Mouse (Mus musculus) megakaryocyte, adult 5-6 weeks (primary cell): ENCODE data around the gene Txn2. TPM values are rescaled to one million over a fixed set of nuclear protein-coding genes. Genes with fewer than 3 reads are reported as not detected.
A peak's percentile ranks its signal among the peaks of the same experiment; 100 is the strongest.
"Not testable (repeated sequence)": the region's sequence is repeated elsewhere in the genome, so short reads cannot be mapped to it uniquely, and the experiment has no call there.

ENCODE experiments used
- ATAC-seq: 2 replicates; pipeline ENCODE4 v1.8.0; 2016; ENCODE audit warnings: mild to moderate bottlenecking, inconsistent platforms; ENCODE audit not compliant: poor library complexity, severe bottlenecking
- total RNA-seq, 2 experiments: library from RNA; stranded (forward) in 1 of 2; stranded (reverse) in 1 of 2; fragments of 153-499, 151-499 nt in 1 of 2; fragments of 221-1000, 200-1000 nt in 1 of 2; gene quantifications; 2 replicates each; pipeline versions ENCODE4 v1.2.3 to v1.2.4; 2015 to 2017

Gene Txn2
- total RNA-seq, 2 experiments from 2014 or later: 23.2 to 162 TPM

DNA sequence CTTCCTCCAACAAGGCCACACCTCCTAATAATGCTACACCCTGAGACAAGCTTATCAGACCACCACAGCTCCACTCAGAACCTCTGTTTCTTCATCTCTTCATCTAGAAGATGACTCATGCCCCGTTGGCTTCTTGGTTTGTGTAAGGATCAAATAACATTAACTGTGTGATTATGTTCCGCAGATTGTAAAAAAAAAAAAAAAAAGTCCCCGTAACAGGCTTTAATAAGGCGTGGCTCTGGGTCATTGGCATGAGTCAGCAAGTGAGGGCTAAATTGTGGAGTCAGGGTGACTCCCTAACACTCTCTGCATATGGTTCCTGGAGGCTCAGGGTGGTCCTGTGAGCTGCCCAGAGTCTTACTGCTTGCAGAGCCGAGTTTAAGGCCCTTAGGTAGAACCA lies 47.1 kb downstream of the Txn2 start:
- peak; percentile 74 for ATAC-seq

DNA sequence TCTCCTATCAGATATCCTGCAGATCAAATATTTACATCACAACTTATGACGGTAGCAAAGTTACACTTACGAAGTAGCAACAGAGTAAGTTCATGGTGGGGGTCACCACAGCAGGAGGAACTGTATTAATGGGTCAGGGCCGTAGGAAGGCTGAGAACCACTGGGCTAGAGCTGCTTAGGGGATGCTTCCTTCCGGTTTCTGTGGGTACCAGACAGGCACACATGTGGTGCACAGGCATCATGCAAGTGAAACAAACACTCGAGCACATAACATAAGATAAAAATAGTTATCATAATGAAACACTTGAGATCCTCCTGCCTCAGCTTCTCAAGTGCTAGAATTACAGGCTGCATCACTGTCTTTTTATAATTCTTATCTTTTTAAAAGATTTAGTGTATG lies 48.1 kb downstream of the Txn2 start:
- no peak for ATAC-seq

DNA sequence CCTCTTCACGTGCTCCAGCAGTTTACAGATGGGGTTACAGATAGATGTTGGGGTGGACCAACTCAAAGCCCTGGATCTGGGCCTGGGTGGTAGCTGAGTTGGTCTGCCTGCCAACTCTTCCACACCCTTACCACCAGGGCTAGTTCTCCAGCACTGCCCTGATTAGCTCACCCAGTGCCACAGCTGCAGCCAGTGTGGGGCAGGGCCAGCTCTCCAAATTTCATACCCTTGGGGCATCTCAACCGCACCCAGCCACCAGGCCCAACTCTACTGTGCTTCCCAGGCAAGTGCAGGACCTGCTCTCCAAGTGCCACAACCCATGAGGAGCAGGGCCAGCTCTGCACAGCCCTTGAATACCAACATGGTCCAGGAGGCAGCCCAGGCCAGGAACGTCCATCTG lies 49.0 kb downstream of the Txn2 start:
- no peak for ATAC-seq

DNA sequence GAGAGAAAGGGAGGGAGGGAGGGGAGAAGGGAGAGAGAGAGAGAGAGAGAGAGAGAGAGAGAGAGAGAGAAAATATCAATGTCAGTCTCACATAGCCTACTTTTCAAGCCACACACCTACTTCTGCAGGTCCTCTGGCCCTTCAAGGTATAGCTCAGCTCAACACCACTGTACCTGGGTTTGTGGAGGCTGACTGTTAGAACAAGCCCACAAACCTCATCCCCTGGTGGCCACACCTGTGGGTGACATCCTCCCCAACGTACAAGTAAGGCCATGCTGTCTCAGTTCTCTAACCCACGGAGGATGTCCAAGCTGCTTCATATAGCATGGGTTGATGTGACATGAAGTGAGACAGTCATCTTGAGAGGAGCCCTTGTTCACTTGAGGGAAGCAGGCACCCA lies 51.6 kb downstream of the Txn2 start:
- ATAC-seq: no peak

DNA sequence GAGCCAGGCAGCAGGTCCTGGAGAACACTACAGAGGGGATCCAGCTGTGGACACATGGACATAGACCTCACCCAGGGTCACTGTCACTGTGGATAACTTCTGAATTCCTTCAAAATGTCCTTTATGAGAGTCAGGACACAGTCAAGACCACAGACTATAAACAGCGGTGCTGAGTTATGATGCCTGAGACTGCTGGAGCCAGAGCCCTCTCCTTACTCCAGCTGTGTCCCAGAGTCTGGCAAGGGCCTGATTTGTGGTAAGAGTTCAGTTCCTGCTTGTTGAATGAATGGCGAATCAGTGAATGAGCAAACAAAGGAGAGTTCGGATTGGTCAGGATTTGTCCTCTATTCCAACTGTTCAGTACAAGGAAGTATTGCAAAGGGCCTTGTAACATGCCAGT lies 52.1 kb downstream of the Txn2 start:
- no peak for ATAC-seq

DNA sequence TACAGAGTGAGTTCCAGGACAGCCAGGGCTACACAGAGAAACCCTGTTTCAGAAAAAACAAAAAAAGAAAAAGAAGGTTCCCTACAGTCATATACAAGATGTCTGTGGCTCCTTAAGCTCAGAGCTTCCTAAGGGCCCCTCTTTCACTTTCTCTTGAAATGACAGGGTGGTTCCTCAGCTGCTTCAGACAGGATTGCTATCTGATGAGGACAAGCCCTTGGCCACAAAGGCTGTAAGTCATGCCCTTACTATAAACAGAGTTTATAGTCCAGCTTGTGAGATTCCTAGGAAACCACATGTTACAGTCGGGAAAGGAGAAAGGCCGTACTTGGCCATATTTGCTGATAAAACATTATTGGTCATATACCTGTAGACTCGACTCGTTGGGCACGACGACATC lies 52.9 kb downstream of the Txn2 start:
- ATAC-seq: no peak

DNA sequence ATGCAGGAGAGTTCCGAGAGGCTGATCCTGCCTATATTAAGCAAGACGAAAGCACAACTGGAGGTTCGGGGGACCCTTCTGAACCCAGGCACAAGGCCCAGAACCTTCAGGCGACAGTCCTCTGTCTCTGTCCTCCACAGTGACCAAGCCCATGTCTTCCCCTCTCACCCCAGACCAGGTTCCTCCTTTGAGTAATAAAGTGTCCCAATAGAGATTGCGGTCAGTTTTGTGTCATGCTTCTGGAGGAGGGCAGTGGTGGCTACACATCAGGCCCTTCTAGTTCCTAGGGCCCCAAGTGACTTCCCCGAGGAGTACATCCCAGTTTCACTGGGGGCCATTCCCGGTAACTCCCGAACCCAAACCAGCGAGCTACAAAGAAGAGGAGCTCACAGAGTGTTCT lies 54.0 kb downstream of the Txn2 start:
- peak; percentile 98 for ATAC-seq

DNA sequence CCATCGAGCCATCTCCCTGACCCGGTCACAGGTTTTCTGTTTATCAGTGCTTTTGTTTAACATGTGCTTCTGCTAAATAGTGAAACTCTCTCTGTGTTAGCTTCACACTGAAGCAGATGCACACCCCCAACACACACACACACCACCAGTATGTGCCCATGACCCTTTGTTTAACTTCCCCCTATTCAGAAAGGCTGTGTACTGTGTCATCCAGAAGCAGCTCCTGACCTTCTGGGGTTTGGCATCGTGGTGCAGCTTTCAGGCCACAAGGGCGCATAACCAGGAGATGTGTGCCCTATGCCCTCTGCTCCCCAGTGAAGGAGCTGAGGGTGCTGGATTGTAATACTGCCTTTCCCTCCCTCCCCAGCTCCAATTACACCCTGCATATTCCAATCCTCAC lies 54.5 kb downstream of the Txn2 start:
- peak; percentile 58 for ATAC-seq

DNA sequence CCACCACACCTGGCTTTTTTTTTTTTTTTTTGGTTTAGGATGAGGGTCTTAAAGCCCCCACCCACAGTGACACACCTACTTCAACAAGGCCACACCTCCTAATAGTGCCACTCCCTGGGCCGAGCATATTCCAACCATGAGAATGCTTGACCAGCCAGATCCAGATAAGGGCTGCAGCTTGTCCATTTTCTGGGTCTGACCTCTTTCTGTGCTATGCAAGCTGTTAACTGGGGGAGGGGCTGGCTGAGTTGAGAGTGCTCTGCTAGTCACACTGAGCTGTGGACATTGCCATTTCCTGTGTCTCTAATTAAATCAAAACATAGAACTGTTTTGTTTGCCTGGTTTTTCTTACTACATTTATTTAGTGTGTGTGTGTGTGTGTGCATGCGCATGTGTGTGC lies 55.2 kb downstream of the Txn2 start:
- no peak for ATAC-seq

DNA sequence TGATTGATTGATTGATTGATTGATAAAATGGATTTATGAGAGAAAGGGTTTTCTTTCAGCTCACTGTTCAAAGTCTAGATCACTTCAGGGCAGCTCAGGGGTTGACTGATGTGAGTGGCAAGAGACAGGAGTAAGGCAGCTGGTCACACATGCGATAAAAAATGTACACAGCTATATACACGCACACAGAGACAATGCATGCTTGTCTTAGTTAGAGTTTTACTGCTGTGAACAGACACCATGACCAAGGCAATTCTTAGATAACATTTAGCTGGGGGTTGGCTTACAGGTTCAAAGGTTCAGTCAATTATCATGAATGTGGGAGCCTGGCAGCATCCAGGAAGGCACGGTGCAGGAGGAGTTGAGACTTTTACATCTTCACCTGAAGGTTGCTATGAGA lies 55.8 kb downstream of the Txn2 start:
- no peak for ATAC-seq

DNA sequence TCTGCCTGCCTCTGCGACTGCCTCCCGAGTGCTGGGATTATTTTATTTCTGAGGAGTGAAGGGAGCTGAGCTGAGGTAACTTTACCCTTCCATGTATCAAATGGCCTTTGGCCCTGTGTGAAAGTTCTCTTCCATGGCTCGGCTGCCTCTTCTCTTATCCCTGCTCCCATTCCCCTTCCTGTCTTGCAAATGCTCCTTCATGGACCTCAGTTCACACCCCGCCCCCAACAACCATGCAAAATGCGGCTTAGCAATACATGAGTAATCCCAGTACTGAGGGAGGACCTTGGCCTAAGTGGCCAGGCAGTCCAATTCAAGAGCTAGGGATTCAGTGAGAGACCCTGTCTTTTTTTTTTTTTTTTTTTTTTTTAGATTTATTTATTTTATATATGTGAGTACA lies 60.5 kb downstream of the Txn2 start:
- ATAC-seq: no peak

DNA sequence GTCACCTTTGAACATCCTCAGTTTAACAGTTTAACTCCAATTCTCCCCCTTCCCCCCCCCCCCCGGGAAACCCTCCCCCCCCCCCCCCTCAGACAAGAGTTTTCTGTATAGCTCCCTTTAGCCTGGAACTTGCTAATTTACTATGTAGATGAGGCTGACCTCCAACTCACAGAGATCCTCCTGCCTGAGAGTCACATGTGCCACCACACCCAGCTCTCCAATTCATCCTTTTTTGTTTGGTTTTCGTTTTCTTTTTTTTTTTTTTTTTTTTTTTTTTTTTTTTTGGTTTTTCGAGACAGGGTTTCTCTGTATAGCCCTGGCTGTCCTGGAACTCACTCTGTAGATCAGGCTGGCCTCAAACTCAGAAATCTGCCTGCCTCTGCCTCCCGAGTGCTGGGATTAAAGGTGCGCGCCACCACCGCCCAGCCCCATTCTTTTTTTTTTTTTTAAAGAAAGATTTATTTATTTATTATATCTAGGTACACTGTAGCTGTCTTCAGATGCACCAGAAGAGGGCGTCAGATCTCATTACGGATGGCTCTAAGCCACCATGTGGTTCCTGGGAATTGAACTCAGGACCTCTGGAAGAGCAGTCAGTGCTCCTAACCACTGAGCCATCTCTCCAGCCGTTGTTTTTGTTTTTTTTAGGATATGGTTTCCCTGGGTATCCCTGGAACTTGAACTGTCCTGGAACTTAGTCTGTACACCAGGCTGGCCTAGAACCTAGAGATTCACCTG lies 61.4 kb downstream of the Txn2 start:
- ATAC-seq: not testable (repeated sequence)

DNA sequence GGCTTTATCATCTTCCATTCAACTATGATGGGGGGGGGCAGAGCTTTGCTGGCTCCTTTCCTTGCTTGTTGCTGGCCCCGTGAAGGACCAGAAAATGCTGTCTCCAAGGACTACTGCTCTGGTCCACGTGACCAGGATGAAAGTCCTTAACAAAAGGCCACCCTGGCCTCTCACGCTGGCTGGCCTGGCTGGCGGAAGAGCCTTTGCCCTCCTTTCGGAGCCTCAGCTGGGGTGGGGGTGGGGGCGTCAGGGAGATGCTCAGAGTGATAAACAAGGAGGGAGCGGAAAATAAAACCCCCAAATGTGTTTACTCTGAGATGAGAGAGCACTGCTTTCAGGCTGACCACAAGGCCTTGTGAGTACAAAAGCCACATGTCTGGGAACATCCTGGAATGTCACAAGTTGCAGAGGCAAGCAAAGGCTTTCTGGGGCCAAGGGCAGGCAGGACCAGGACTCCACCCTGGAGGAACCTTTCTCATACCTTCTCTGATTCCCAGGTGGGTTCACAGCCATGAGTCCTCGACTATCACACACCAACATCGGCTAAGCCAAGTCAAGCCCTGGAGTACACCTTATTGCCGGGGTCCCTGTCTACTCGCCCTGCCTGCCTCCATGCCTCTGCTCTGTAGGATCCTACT lies 62.1 kb downstream of the Txn2 start:
- ATAC-seq: no peak

Other genes starting within 250 kb of the Txn2 start
- gene Apol7e, start 230.1 kb downstream of the Txn2 start, total RNA-seq (2015): 1.4 and 3.2 TPM in 2 replicates
- 0.66 and 1.6 TPM in 2 replicates for gene Apol7e, start 230.1 kb downstream of the Txn2 start, total RNA-seq (2017)
- gene Apol9b, start 200.0 kb downstream of the Txn2 start, total RNA-seq (2015): not detected in 2 replicates
- not detected in 2 replicates for gene Apol9b, start 200.0 kb downstream of the Txn2 start, total RNA-seq (2017)
- gene Apol8, start 172.0 kb downstream of the Txn2 start, total RNA-seq (2015): 0.16 and 1.3 TPM in 2 replicates
- 0.16 and 0.26 TPM in 2 replicates for gene Apol8, start 172.0 kb downstream of the Txn2 start, total RNA-seq (2017)
- 464 and 549 TPM in 2 replicates for gene Myh9, start 86.8 kb downstream of the Txn2 start, total RNA-seq (2015)
- 759 and 878 TPM in 2 replicates for gene Myh9, start 86.8 kb downstream of the Txn2 start, total RNA-seq (2017)
- 30.7 and 38.2 TPM in 2 replicates for gene Foxred2, start 27.7 kb upstream of the Txn2 start, total RNA-seq (2015)
- gene Foxred2, start 27.7 kb upstream of the Txn2 start, total RNA-seq (2017): 30.2 and 31.5 TPM in 2 replicates
- 106 and 126 TPM in 2 replicates for gene Eif3d, start 41.8 kb upstream of the Txn2 start, total RNA-seq (2015)
- gene Eif3d, start 41.8 kb upstream of the Txn2 start, total RNA-seq (2017): 135 and 144 TPM in 2 replicates
- gene Cacng2, start 191.0 kb upstream of the Txn2 start, total RNA-seq (2015): not detected in 2 replicates
- not detected in 2 replicates for gene Cacng2, start 191.0 kb upstream of the Txn2 start, total RNA-seq (2017)
- 24.1 and 24.9 TPM in 2 replicates for gene Ift27, start 245.1 kb upstream of the Txn2 start, total RNA-seq (2015)
- gene Ift27, start 245.1 kb upstream of the Txn2 start, total RNA-seq (2017): 6.5 and 10.8 TPM in 2 replicates